Mouse (Mus musculus) hindbrain, postnatal 0 days (tissue): ENCODE data around the gene 1700003F12Rik. TPM values are rescaled to one million over a fixed set of nuclear protein-coding genes. Genes with fewer than 3 reads are reported as not detected.
A peak's percentile ranks its signal among the peaks of the same experiment; 100 is the strongest.

Experiments
- ATAC-seq: fragments of 200-750 bp; cut with Nextera tagmentation; 2 replicates; pipeline ENCODE4 v1.8.0; 2017; ENCODE audit warnings: mild to moderate bottlenecking, moderate TSS enrichment, moderate library complexity
- DNase-seq: peaks from one replicate; pipeline ENCODE4 v3.0.0-alpha.2; 2015; ENCODE audit warnings: low spot score
- H3K27ac ChIP-seq: fragments of 300-500 bp; sonication (generic); 2 replicates; pipeline ENCODE4 v1.5.1; 2014; ENCODE audit warnings: mild to moderate bottlenecking
- H3K27me3 ChIP-seq: fragments of 300-500 bp; sonication (generic); 2 replicates; pipeline ENCODE4 v1.6.1; 2014; ENCODE audit warnings: low read length, mixed read lengths; ENCODE audit not compliant: insufficient read depth
- H3K36me3 ChIP-seq: fragments of 300-500 bp; sonication (generic); 2 replicates; pipeline ENCODE4 v1.6.1; 2014; ENCODE audit warnings: low read length, mixed read lengths; ENCODE audit not compliant: insufficient read depth
- H3K4me1 ChIP-seq: fragments of 300-500 bp; sonication (generic); 2 replicates; pipeline ENCODE4 v1.6.1; 2014; ENCODE audit warnings: antibody characterized with exemption, low read length, mixed read lengths; ENCODE audit not compliant: insufficient read depth
- H3K4me2 ChIP-seq: fragments of 300-500 bp; sonication (generic); 2 replicates; pipeline ENCODE4 v1.6.1; 2014; ENCODE audit warnings: low read depth, mild to moderate bottlenecking, low read length, moderate library complexity, mixed read lengths
- H3K4me3 ChIP-seq: fragments of 300-500 bp; sonication (generic); 2 replicates; pipeline ENCODE4 v1.5.1; 2014; ENCODE audit warnings: low read length
- H3K9ac ChIP-seq: fragments of 300-500 bp; sonication (generic); replicated peaks from 2 replicates; pipeline ENCODE4 v1.6.1; 2014; ENCODE audit warnings: mild to moderate bottlenecking, low read length, moderate library complexity, mixed read lengths
- H3K9me3 ChIP-seq: fragments of 300-500 bp; sonication (generic); 2 replicates; pipeline ENCODE4 v1.6.1; 2016; ENCODE audit warnings: low read length, mixed read lengths
- CTCF ChIP-seq: IDR thresholded peaks from 2 replicates; pipeline ENCODE4 v1.5.1; 2016; ENCODE audit warnings: antibody characterized with exemption, control low read depth, low read depth
- WGBS: fragments of 180-500 bp; shearing (Covaris S2); extraction: QIAGEN DNeasy Blood & Tissue Kit; methylation state at CpG from one replicate; pipeline ENCODE4 v1.1.7; 2014; 5-methylcytosine and 5-hydroxymethylcytosine counted together
- polyA plus RNA-seq: library from polyadenylated mRNA; unstranded; fragments of >200 nt; fragmentation: Nextera tagmentation; extraction: Ambion mirVana; gene quantifications from 2 replicates; pipeline ENCODE4 v1.2.1, GENCODE M21; 2015
- total RNA-seq: library from RNA; depleted of rRNA; stranded (reverse); fragments of >200 nt; gene quantifications from 2 replicates; pipeline ENCODE4 v1.2.3, GENCODE M21; 2014

Gene 1700003F12Rik
- total and polyA plus RNA-seq, 2 experiments from 2014 or later: 1.9 to 4.0 TPM

DNA sequence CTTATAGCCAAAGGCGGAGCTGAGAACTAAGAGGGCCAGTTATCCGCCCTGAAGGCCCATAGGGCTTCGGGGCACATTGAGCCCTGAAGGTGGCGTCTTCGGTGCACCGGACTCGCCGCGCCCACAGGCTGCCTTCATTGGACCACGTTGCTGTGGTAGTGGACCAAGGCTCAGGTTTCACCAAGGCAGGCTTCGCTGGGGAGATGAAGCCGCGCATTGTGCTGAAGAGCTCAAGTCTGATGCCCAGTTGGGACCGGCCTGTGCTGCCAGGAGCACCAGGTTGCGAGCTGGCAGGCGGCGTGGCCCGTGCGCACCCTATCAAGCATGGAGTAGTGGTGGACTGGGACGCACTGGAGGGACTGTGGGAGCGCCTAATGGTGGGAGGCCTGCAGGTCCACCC is 5.0 kb downstream of the 1700003F12Rik start:
- Histone ChIP-seq H3K9ac (no peak overlapping the region), H3K36me3 (no peaks in the 10 kb centered on the region), H3K9me3 (no peaks in the 10 kb centered on the region), H3K27ac (peak overlapping the region; percentile 67), H3K4me3 (no peak overlapping the region), H3K4me2 (peak overlapping the region; percentile 33; the same call in 1 of the 2 replicates), H3K27me3 (no peaks in the 10 kb centered on the region), H3K4me1 (peaks cover 21% of the 10 kb centered on the region)
- WGBS: 48% methylated on average over 21 of the region's 21 CpGs
- DNase-seq: no peak
- TF ChIP-seq CTCF: no peak
- no peak for ATAC-seq

DNA sequence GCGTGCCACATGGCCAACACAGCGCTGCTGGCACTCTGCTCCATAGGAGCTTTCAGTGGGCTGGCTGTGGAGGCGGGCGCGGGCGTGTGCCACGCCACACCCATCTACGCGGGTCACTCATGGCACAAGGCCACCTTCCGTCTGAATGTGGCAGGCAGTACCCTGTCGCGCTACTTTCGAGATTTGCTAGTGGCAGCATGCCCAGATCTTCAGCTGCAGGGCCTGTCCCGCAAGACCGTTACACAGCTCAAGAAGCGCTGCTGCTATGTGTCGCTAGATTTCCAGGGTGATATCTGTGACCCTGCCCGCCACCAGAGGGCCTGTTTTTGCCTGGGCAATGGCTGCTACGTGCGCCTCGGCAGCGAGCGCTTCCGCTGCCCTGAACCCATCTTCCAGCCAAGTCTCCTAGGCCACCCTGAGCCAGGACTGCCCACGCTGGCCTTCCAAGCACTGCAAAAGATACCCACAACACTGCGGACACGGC is 5.6 kb downstream of the 1700003F12Rik start:
- DNase-seq (peak; percentile 91), ATAC-seq (peak; percentile 86)
- Histone ChIP-seq H3K27me3 (no peaks in the 10 kb centered on the region), H3K9me3 (no peaks in the 10 kb centered on the region), H3K4me2 (peak overlapping the region; percentile 33; the same call in 1 of the 2 replicates), H3K36me3 (no peaks in the 10 kb centered on the region), H3K4me1 (peaks cover 26% of the 10 kb centered on the region), H3K9ac (no peak overlapping the region), H3K27ac (peak overlapping the region; percentile 67), H3K4me3 (0 out of 2 replicates have a peak overlapping the region, but pooled peaks have one; percentile 1)
- 19% methylated on average over 27 of the region's 27 CpGs for WGBS
- TF ChIP-seq CTCF: peak; percentile 80

DNA sequence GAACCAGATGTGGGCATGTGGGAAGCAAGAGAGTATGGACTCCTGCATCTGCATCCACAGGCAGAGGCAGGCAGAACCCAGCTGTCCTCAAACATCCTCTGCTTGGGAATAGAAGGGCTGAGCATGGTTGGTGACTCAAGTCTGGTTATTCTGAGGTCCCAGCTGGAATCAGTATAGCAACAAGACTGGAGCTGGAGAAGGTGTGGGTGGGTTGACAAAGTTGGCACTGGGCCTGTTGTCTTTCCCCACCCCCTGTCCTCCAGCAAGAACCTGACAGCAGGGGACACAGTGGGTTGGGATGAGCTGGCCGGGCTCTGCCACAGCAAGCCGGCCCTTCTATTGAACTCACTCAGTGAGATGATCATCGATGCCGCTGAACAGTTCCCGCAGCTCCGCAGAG is 8.3 kb downstream of the 1700003F12Rik start:
- DNase-seq: no peak
- no peaks in the 10 kb centered on the region for H3K9me3 ChIP-seq
- no peak for TF ChIP-seq CTCF
- no peaks in the 10 kb centered on the region for H3K36me3 ChIP-seq
- H3K4me2 ChIP-seq: no peak overlapping the region
- no peak for ATAC-seq
- no peak overlapping the region for H3K9ac ChIP-seq
- H3K4me3 ChIP-seq: no peak overlapping the region
- 41% methylated on average over 6 of the region's 6 CpGs for WGBS
- H3K27me3 ChIP-seq: no peaks in the 10 kb centered on the region
- H3K27ac ChIP-seq: no peak overlapping the region
- H3K4me1 ChIP-seq: peaks cover 35% of the 10 kb centered on the region

DNA sequence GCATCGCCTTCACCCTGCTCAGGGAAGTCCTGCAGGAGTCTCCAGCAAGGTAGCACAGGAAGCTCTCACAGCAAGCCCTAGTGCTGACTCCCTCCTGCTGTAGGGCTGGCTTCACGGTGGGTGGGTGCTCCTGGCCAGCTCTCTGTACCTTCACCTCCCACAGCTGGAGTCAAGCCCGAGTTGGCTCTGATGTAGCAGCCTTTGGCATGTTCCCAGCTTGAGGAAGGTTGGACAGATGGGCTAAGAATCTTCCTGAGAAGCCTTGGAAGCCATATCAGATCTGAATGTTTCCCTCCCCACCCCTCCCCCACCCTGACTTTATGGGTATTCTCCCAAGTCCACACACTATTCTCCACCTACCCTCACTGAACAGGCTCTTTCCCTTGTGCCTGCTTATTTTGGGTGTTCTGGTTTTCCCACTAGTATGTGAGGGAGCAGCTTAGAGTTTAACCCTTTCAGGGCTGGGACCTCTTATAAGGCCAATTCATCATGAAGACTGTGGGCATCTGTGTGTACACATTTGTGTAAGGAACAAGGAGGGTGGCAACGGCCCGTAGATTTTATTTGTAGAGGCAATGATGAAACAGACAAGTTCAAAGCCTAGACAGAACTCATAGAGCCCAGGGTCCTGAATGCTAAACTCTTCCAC is 10.4 kb downstream of the 1700003F12Rik start:
- Histone ChIP-seq H3K36me3 (no peaks in the 10 kb centered on the region), H3K9me3 (no peaks in the 10 kb centered on the region), H3K27me3 (no peaks in the 10 kb centered on the region), H3K9ac (no peak overlapping the region), H3K4me2 (peak overlapping the region; percentile 72), H3K4me3 (no peak overlapping the region), H3K4me1 (peaks cover 32% of the 10 kb centered on the region), H3K27ac (peak overlapping the region; percentile 70; the same call in 1 of the 2 replicates)
- WGBS: 47% methylated on average over 5 of the region's 5 CpGs
- peak; percentile 58 for DNase-seq
- TF ChIP-seq CTCF: no peak
- ATAC-seq: no peak

DNA sequence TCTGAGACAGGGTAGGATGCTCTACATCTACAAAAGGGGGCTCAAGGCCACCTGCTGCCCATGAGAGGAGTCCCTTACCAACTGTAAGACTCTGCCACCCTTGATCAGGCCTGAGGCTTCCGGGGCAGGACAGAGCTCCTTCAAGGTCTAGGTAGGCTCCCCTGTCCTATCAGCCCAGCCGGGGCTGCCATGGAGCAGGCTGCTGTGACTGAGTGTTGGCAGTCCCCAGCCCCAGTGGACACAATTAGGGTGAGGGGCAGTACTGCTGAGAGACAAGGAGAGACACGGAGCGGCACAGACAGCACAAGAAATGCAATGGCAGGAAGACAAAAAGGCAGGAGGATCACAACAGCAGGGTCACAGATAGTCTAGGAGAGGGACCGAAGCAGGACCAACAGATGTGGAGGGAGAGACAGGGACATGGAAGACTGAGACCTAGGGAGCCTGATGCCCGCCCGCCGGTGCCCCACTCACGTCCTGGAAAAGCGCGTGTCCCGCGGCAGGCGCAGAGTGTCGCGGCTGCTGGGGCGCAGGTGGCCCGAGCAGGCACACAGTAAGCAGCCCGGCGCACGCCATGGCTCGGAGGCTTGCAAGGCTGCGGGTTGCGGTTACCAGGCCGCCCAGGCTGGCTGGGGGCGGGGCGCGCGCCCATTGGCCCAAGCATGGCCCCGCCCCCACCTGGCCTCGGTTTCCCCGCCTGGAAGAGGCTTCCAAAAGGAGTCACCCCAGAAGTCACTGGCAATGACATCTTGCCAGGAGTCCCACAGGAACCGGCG is 11.6 kb downstream of the 1700003F12Rik start, which contains the start of gene Necab3:
TSS of gene Necab3 (minus strand) at position 627 of the 776 bp plus-strand sequence.
- peak; percentile 63 for DNase-seq
- no peaks in the 10 kb centered on the region for H3K27me3 ChIP-seq
- peak within 1 kb of the TSS; percentile 55 for H3K9ac ChIP-seq
- H3K4me2 ChIP-seq: peak within 1 kb of the TSS; percentile 72
- no peaks in the 10 kb centered on the region for H3K36me3 ChIP-seq
- no peak for TF ChIP-seq CTCF
- WGBS: 4% methylated on average over 34 of the region's 34 CpGs
- H3K4me1 ChIP-seq: peaks cover 31% of the 10 kb centered on the region
- H3K9me3 ChIP-seq: no peaks in the 10 kb centered on the region
- H3K4me3 ChIP-seq: peak within 1 kb of the TSS; percentile 43
- ATAC-seq: peak; percentile 66
- peak within 1 kb of the TSS; percentile 70 for H3K27ac ChIP-seq

DNA sequence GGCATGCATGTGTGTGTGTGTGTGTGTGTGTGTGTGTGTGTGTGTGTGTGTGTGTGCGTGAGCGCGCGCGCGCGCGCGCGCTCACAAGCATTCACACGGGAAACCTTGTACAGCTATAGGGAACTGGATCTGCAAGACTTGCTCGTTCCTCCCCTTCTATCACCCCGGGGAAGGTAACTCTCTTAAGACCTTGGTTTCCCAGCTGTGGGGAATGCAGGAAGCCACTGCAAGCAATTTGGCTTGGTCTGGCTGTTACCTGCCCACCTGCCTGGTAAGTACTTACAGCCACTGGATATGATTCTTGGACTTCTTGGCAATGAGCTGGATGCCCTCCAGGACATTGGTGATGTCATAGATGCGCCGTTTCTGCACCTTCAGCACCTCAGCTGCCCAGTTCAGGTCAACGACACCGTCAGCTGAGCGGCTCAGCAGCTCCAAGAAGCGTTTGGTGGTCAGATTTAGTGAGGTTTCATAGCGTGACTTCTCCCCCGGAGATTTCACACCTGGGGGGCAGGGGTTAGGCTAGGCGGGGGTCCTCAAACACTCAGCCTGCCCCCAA is 16.8 kb downstream of the 1700003F12Rik start:
- H3K4me3 ChIP-seq: no peak overlapping the region
- no peaks in the 10 kb centered on the region for H3K9me3 ChIP-seq
- H3K4me2 ChIP-seq: no peak overlapping the region
- no peak for DNase-seq
- no peaks in the 10 kb centered on the region for H3K36me3 ChIP-seq
- TF ChIP-seq CTCF: no peak
- no peaks in the 10 kb centered on the region for H3K27me3 ChIP-seq
- H3K9ac ChIP-seq: no peak overlapping the region
- ATAC-seq: no peak
- peaks cover 6% of the 10 kb centered on the region for H3K4me1 ChIP-seq
- 85% methylated on average over 22 of the region's 22 CpGs for WGBS
- H3K27ac ChIP-seq: no peak overlapping the region
